In genomic region chr11:118201833-118202409, GRCm38 (mm10) we compare ENCODE assay signal across 8 mouse cellular contexts. TPM values are rescaled to one million over a fixed set of nuclear protein-coding genes. Genes with fewer than 3 reads are reported as not detected.
DNase-seq lines count a peak whose midpoint lies in the region; ATAC-seq and TF ChIP-seq lines count a peak whose summit lies in the region.

No protein-coding gene starts in this region.

- no peak for TF ChIP-seq CTCF in small intestine, adult 2 months (IDR thresholded peaks at IDR 0.05; ENCODE audit: extremely low read depth, insufficient read length, insufficient replicate concordance, low read depth, low read length)

- H3K4me2 ChIP-seq in forebrain, embryonic 16.5 days (ENCODE audit: low read length), result peak overlapping the region; percentile 63

- H3K36me3 ChIP-seq in megakaryocyte, embryonic 14.5 days (replicated peaks; ENCODE audit: low read length), result peaks cover 3% of the 10 kb centered on the region
- H3K36me3 ChIP-seq in forebrain, embryonic 16.5 days (ENCODE audit: control insufficient read depth, insufficient read depth), result no peaks in the 10 kb centered on the region
- H3K36me3 ChIP-seq in limb, embryonic 10.5 days, result no peaks in the 10 kb centered on the region
- H3K36me3 ChIP-seq in small intestine, adult 2 months (ENCODE audit: control insufficient read depth, insufficient read depth, low read length), result 0 out of 2 replicates have a peak, but pooled peaks cover 1% of the 10 kb centered on the region

- peak overlapping the region; percentile 96 for H3K27ac ChIP-seq in forebrain, embryonic 16.5 days (ENCODE audit: low read length)
- peak overlapping the region; percentile 78 for H3K27ac ChIP-seq in limb, embryonic 10.5 days
- 0 out of 2 replicates have a peak overlapping the region, but pooled peaks have one; percentile 20 for H3K27ac ChIP-seq in small intestine, adult 2 months (ENCODE audit: insufficient read depth, low read depth, low read length)

- WGBS in forebrain, embryonic 16.5 days, result 12% methylated on average over 9 of the region's 9 CpGs
- 13% methylated on average over 9 of the region's 9 CpGs for WGBS in limb, embryonic 10.5 days
- 60% methylated on average over 9 of the region's 9 CpGs for WGBS in small intestine, adult 2 months

- no peak for DNase-seq in limb, embryonic 10.5 days (ENCODE audit: low spot score)
- DNase-seq in adrenal gland, postnatal 14 days, result no peak
- no peak for DNase-seq in spleen, postnatal 4 days (ENCODE audit: low spot score in 2 of 2)

- peaks cover 92% of the 10 kb centered on the region for H3K4me1 ChIP-seq in megakaryocyte, embryonic 14.5 days
- peaks cover 63% of the 10 kb centered on the region for H3K4me1 ChIP-seq in forebrain, embryonic 16.5 days (replicated peaks; ENCODE audit: control insufficient read depth, insufficient read depth, low read length)
- peaks cover 68% of the 10 kb centered on the region for H3K4me1 ChIP-seq in limb, embryonic 10.5 days
- H3K4me1 ChIP-seq in small intestine, adult 2 months (ENCODE audit: control insufficient read depth, insufficient read depth, insufficient read length, low read length), result peaks cover 41% of the 10 kb centered on the region

- H3K9ac ChIP-seq in forebrain, embryonic 16.5 days (replicated peaks; ENCODE audit: low read depth, low read length), result peak overlapping the region; percentile 89

- H3K27me3 ChIP-seq in megakaryocyte, embryonic 14.5 days (replicated peaks), result peaks cover 8% of the 10 kb centered on the region
- no peaks in the 10 kb centered on the region for H3K27me3 ChIP-seq in forebrain, embryonic 16.5 days (replicated peaks; ENCODE audit: control insufficient read depth, insufficient read depth, low read length)
- no peaks in the 10 kb centered on the region for H3K27me3 ChIP-seq in limb, embryonic 10.5 days (ENCODE audit: low read depth, poor library complexity, severe bottlenecking)
- no peaks in the 10 kb centered on the region for H3K27me3 ChIP-seq in small intestine, adult 2 months (ENCODE audit: control insufficient read depth, insufficient read depth, low read length)

- no peak for TF ChIP-seq POLR2A in small intestine, adult 2 months (IDR thresholded peaks at IDR 0.05; ENCODE audit: low read depth, low read length)

- no peaks in the 10 kb centered on the region for H3K9me3 ChIP-seq in megakaryocyte, embryonic 14.5 days
- H3K9me3 ChIP-seq in forebrain, embryonic 16.5 days (ENCODE audit: control insufficient read depth, low read length), result no peaks in the 10 kb centered on the region
- H3K9me3 ChIP-seq in limb, embryonic 10.5 days (replicated peaks), result no peaks in the 10 kb centered on the region

- ATAC-seq in megakaryocyte, adult 5-6 weeks (ENCODE audit: poor library complexity, severe bottlenecking), result no peak
- peak; percentile 55 for ATAC-seq in forebrain, embryonic 16.5 days
- no peak for ATAC-seq in granulocyte monocyte progenitor cell, adult 5-6 weeks (replicated peaks; ENCODE audit: poor library complexity, severe bottlenecking)

- peak overlapping the region; percentile 62 for H3K4me3 ChIP-seq in megakaryocyte, embryonic 14.5 days (replicated peaks)
- peak overlapping the region; percentile 63 for H3K4me3 ChIP-seq in forebrain, embryonic 16.5 days (replicated peaks; ENCODE audit: low read length)
- peak overlapping the region; percentile 48 for H3K4me3 ChIP-seq in limb, embryonic 10.5 days
- H3K4me3 ChIP-seq in small intestine, adult 2 months (ENCODE audit: low read depth, low read length), result peak overlapping the region; percentile 32

RNA-seq across cellular contexts. Expression of gene Cyth1, which starts 46.5 kb away (rescaled TPM):
- 4.4 and 9.3 TPM in 2 replicates for polyA plus RNA-seq in megakaryocyte, embryonic 14.5 days (2012; ENCODE audit: insufficient read depth, low replicate concordance)
- 15.9 and 21.9 TPM in 2 replicates for total RNA-seq in megakaryocyte, adult 5-6 weeks (2015)
- total RNA-seq in megakaryocyte, adult 5-6 weeks (2017), result 84.3 and 87.5 TPM in 2 replicates
- 32.1 and 35.2 TPM in 2 replicates for polyA plus RNA-seq in forebrain, embryonic 16.5 days (2015; fragmentation: Nextera tagmentation; extraction: Ambion mirVana)
- 17.9 and 22.6 TPM in 2 replicates for polyA plus RNA-seq in limb, embryonic 10.5 days (2016; fragmentation: Nextera tagmentation; extraction: Ambion mirVana)
- polyA plus RNA-seq in small intestine, adult 2 months (2012; rRNA removed), result 8.5 and 19.6 TPM in 2 replicates
- total RNA-seq in adrenal gland, postnatal 14 days (2021), result 48.7 and 60.8 TPM in 2 replicates
- 24.9 and 27.7 TPM in 2 replicates for total RNA-seq in granulocyte monocyte progenitor cell, adult 5-6 weeks (2014; fragmentation: Nextera tagmentation)
- total RNA-seq in granulocyte monocyte progenitor cell, adult 5-6 weeks (2017), result 38.6 and 43.6 TPM in 2 replicates

Comparison
In these comparisons a context has a peak if more than half of its experiments do, and no peak if none do; other contexts are left out.
1. H3K27ac ChIP-seq: peak in every context shown above with its lines; median percentile 96 in forebrain, embryonic 16.5 days; 78 in limb, embryonic 10.5 days; 20 in small intestine, adult 2 months.